Mouse (Mus musculus): ENCODE results near the gene Rptor. TPM values are rescaled to one million over a fixed set of nuclear protein-coding genes. Genes with fewer than 3 reads are reported as not detected.

Rptor gene
- polyA plus RNA-seq, 2 experiments, result 3.7 to 5.8 TPM

- WGBS (ENCODE audit: insufficient replicate concordance), result 68% methylated on average over 2 of the region's 2 CpGs
- H3K4me3 ChIP-seq (ENCODE audit: insufficient read depth in 1 of 2, low read depth in 2 of 2, low read length in 2 of 2), result no peak overlapping the region
- no peaks in the 10 kb centered on the region for H3K36me3 ChIP-seq (replicated peaks; ENCODE audit: control insufficient read depth, insufficient read depth, low read depth)
- DNase-seq (ENCODE audit: low read depth in 3 of 3, low spot score in 3 of 3), result no peak
- H3K9me3 ChIP-seq (ENCODE audit: control insufficient read depth, low read length), result no peaks in the 10 kb centered on the region
- no peak overlapping the region for H3K27ac ChIP-seq
- H3K9ac ChIP-seq (replicated peaks), result no peak overlapping the region
- H3K4me2 ChIP-seq (ENCODE audit: low read depth), result no peak overlapping the region
- TF ChIP-seq CTCF (IDR thresholded peaks at IDR 0.05; ENCODE audit: low read depth), result no peak
- no peak for TF ChIP-seq EP300 (IDR thresholded peaks at IDR 0.05; ENCODE audit: low read depth)
- H3K4me1 ChIP-seq (replicated peaks; ENCODE audit: control insufficient read depth in 2 of 2, insufficient read depth in 2 of 2, low read length in 1 of 2), result peaks cover 0 to 14% of the 10 kb centered on the region in 2 experiments; a peak in 3 of 4 replicates
- H3K27me3 ChIP-seq (ENCODE audit: control insufficient read depth, insufficient read depth, low read length), result no peaks in the 10 kb centered on the region
- ATAC-seq (ENCODE audit: insufficient read depth), result no peak
These were observed 61.2 kb downstream of the Rptor start for GRCm38 (mm10) chr11:119663876-119664275.

GRCm38 (mm10) chr11:119664678-119665307 lies 62.1 kb downstream of the Rptor start:
- Histone ChIP-seq H3K36me3 (replicated peaks; ENCODE audit: control insufficient read depth, insufficient read depth, low read depth) (no peaks in the 10 kb centered on the region), H3K9ac (replicated peaks) (no peak overlapping the region), H3K27me3 (ENCODE audit: control insufficient read depth, insufficient read depth, low read length) (no peaks in the 10 kb centered on the region), H3K27ac (no peak overlapping the region), H3K4me1 (replicated peaks; ENCODE audit: control insufficient read depth in 2 of 2, insufficient read depth in 2 of 2, low read length in 1 of 2) (peaks cover 0 to 18% of the 10 kb centered on the region in 2 experiments; a peak in 3 of 4 replicates), H3K9me3 (ENCODE audit: control insufficient read depth, low read length) (no peaks in the 10 kb centered on the region), H3K4me3 (ENCODE audit: insufficient read depth in 1 of 2, low read depth in 2 of 2, low read length in 2 of 2) (no peak overlapping the region), H3K4me2 (ENCODE audit: low read depth) (no peak overlapping the region)
- ATAC-seq (ENCODE audit: insufficient read depth) (no peak), DNase-seq (ENCODE audit: low read depth in 3 of 3, low spot score in 3 of 3) (no peak)
- no peak for TF ChIP-seq EP300 (IDR thresholded peaks at IDR 0.05; ENCODE audit: low read depth)
- TF ChIP-seq CTCF (IDR thresholded peaks at IDR 0.05; ENCODE audit: low read depth), result no peak
- 79% methylated on average over 10 of the region's 10 CpGs for WGBS (ENCODE audit: insufficient replicate concordance)

- peaks cover 5 to 22% of the 10 kb centered on the region in 2 experiments for H3K4me1 ChIP-seq (replicated peaks; ENCODE audit: control insufficient read depth in 2 of 2, insufficient read depth in 2 of 2, low read length in 1 of 2)
- 76% methylated on average over 5 of the region's 5 CpGs for WGBS (ENCODE audit: insufficient replicate concordance)
- ATAC-seq (ENCODE audit: insufficient read depth), result no peak
These were observed 62.6 kb downstream of the Rptor start for GRCm38 (mm10) chr11:119665308-119665702.

GRCm38 (mm10) chr11:119666567-119667108 lies 63.9 kb downstream of the Rptor start:
- WGBS (ENCODE audit: insufficient replicate concordance), result 65% methylated on average over 2 of the region's 2 CpGs
- H3K4me1 ChIP-seq (replicated peaks; ENCODE audit: control insufficient read depth in 2 of 2, insufficient read depth in 2 of 2, low read length in 1 of 2), result peaks cover 14 to 33% of the 10 kb centered on the region in 2 experiments

More at GRCm38 (mm10) chr11:119665308-119665702, 62.6 kb downstream of the Rptor start:
- TF ChIP-seq EP300 (IDR thresholded peaks at IDR 0.05; ENCODE audit: low read depth), result no peak
- TF ChIP-seq CTCF (IDR thresholded peaks at IDR 0.05; ENCODE audit: low read depth), result no peak
- H3K4me2 ChIP-seq (ENCODE audit: low read depth), result no peak overlapping the region
- DNase-seq (ENCODE audit: low read depth in 3 of 3, low spot score in 3 of 3), result no peak
- H3K27ac ChIP-seq, result no peak overlapping the region
- no peaks in the 10 kb centered on the region for H3K9me3 ChIP-seq (ENCODE audit: control insufficient read depth, low read length)
- H3K9ac ChIP-seq (replicated peaks), result no peak overlapping the region
- H3K36me3 ChIP-seq (replicated peaks; ENCODE audit: control insufficient read depth, insufficient read depth, low read depth), result no peaks in the 10 kb centered on the region
- no peaks in the 10 kb centered on the region for H3K27me3 ChIP-seq (ENCODE audit: control insufficient read depth, insufficient read depth, low read length)
- H3K4me3 ChIP-seq (ENCODE audit: insufficient read depth in 1 of 2, low read depth in 2 of 2, low read length in 2 of 2), result no peak overlapping the region

More at GRCm38 (mm10) chr11:119666567-119667108, 63.9 kb downstream of the Rptor start:
- H3K36me3 ChIP-seq (replicated peaks; ENCODE audit: control insufficient read depth, insufficient read depth, low read depth), result no peaks in the 10 kb centered on the region
- no peak for ATAC-seq (ENCODE audit: insufficient read depth)
- no peak overlapping the region for H3K4me2 ChIP-seq (ENCODE audit: low read depth)
- H3K9me3 ChIP-seq (ENCODE audit: control insufficient read depth, low read length), result no peaks in the 10 kb centered on the region
- H3K27ac ChIP-seq, result no peak overlapping the region
- H3K4me3 ChIP-seq (ENCODE audit: insufficient read depth in 1 of 2, low read depth in 2 of 2, low read length in 2 of 2), result no peak overlapping the region
- TF ChIP-seq EP300 (IDR thresholded peaks at IDR 0.05; ENCODE audit: low read depth) (no peak), CTCF (IDR thresholded peaks at IDR 0.05; ENCODE audit: low read depth) (no peak)
- no peak for DNase-seq (ENCODE audit: low read depth in 3 of 3, low spot score in 3 of 3)
- H3K27me3 ChIP-seq (ENCODE audit: control insufficient read depth, insufficient read depth, low read length), result no peaks in the 10 kb centered on the region
- no peak overlapping the region for H3K9ac ChIP-seq (replicated peaks)
